Mouse (Mus musculus): ENCODE measurements around the gene Jph4.

Jph4 gene

DNA sequence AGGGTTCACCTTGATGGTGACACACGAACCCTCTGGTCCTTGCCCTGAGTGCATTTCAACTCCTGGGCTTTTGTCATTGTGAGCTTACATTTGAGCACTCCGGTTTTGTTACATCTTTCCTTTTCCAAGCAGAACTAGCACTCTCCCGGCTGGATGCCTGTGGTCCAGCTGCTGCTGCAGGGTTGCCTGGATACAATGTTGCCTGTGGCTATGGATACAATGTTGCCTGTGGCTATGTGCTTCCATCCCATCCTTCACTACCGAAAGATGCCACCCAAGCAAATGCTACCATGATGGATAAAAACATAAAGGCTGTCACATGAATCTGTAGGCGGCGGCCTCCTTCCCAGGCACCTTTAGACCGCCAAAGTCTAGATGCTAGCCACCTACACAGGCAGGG, 9.8 kb upstream of the Jph4 start:
- ChIA-PET POLR2A (interaction anchor here in 3 of 4 experiments (0.5 to 1.2 kb wide), 3 partner anchors 10 to 321 kb away, joined by 3 to 5 read pairs (median 3); partner anchors contain the start of gene Jph4 (in 1 of the 3)), CTCF (interaction anchor here in 2 of 4 experiments (0.6 kb wide), 3 partner anchors 100 to 596 kb away, joined by 3 to 5 read pairs (median 4); no protein-coding TSS in a partner anchor)

DNA sequence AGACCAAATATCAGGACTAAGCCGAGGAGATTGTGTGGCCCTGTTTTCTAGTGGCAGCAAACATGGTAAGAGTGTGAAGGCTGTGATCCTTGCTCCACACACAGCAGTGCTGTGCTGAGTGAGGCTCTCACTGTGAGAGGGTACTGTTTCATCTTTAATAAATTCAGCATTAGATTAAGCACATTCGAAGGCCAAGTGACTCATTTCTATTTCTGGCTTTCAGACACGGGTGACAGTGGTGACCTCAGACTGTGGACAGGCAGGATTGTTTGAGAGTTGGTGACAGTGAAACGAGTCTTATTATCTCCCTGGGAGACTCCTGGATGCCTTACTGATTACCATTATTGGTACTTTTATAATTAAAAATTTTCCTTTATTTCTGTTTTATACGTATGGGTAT, 9.0 kb upstream of the Jph4 start:
- CTCF ChIA-PET, result interaction anchor here in 1 of 4 experiments (1.8 kb wide), 1 partner anchor 353 kb away, joined by 5 read pairs; the partner anchor contains the start of gene Dhrs4

DNA sequence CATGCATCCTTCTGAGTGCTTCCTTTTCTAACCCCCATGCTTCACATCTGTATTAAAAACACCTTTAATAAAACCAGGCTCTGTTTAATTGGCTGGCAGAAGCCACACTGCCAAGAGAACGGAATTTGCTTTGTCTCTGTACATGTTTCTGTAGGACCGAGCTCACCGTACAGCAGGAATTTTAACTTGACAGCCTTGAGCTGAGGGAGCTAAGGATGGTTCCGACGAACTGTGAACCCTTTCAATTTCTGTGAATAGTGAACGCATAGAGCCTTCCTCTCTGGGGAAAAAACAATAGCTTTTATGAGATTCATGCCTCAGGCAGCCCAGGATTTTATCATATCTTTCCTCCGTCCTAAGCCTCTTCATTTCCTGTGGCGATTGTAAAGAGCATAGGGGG, 5.6 kb upstream of the Jph4 start:
- ChIA-PET POLR2A (interaction anchor here in 3 of 4 experiments (0.6 to 1.7 kb wide), 8 partner anchors 38 to 448 kb away, joined by 3 to 4 read pairs (median 4); partner anchors contain the start of gene Pck2 (in 1 of the 3)), CTCF (interaction anchor here (0.5 to 2.7 kb wide), 76 partner anchors 8 to 698 kb away, joined by 3 to 29 read pairs (median 5); partner anchors contain the start of genes Ap1g2 (in 1 of the 4), Carmil3 (in 1 of the 4), Dhrs4 (in 1 of the 4) and Ngdn (in 1 of the 4))

More for the DNA sequence above, 9.0 kb upstream of the Jph4 start:
- POLR2A ChIA-PET, result interaction anchor here in 2 of 4 experiments (1.1 to 1.2 kb wide), 2 partner anchors 9 to 21 kb away, joined by 3 to 5 read pairs; partner anchors contain the start of gene Jph4 (in 1 of the 2)

- ChIA-PET POLR2A (interaction anchor here in 3 of 4 experiments (0.6 to 1.7 kb wide), 7 partner anchors 42 to 448 kb away, joined by 3 to 4 read pairs (median 3); partner anchors contain the start of gene Pck2 (in 1 of the 3)), CTCF (interaction anchor here (0.5 to 2.7 kb wide), 102 partner anchors 9 to 698 kb away, joined by 3 to 29 read pairs (median 5); partner anchors contain the start of genes A730061H03Rik (in 1 of the 4), Ap1g2 (in 1 of the 4), Carmil3 (in 1 of the 4) and Dcaf11 (in 1 of the 4))
These were observed 5.2 kb upstream of the Jph4 start for GRCm38 (mm10) chr14:55121947-55122346.

- CTCF ChIA-PET, result interaction anchor here (0.5 to 2.7 kb wide), 16 partner anchors 20 to 434 kb away, joined by 3 to 10 read pairs (median 4); partner anchors contain the start of gene Dhrs4 (in 2 of the 4)
- POLR2A ChIA-PET, result interaction anchor here in 1 of 4 experiments (0.9 kb wide), 1 partner anchor 35 kb away, joined by 3 read pairs; no protein-coding TSS in a partner anchor
These were observed 2.8 kb upstream of the Jph4 start for GRCm38 (mm10) chr14:55119421-55120134.

DNA sequence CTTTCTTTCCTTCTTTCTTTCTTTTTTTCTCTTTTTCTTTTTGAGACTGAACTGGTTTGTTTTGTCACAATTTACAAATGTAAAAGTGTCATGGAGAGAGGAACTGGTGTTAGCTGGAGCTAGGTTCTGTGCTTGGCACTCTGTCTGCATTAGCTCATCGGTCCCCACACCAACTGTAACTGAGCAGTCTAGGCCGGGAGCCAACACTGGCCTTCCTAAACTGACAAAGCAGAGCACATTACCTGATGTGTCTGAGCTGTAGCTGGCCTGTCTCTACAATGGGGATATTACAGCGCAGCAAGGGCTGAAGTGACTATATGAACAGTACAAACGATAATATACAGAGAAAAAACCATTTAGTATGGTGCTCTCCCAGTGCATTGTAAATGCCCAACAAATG, 2.1 kb upstream of the Jph4 start:
- POLR2A ChIA-PET, result interaction anchor here in 1 of 4 experiments (0.7 kb wide), 1 partner anchor 441 kb away, joined by 4 read pairs; the partner anchor contains the start of gene Dcaf11
- CTCF ChIA-PET, result interaction anchor here in 3 of 4 experiments (0.8 to 1.5 kb wide), 7 partner anchors 23 to 360 kb away, joined by 3 to 5 read pairs (median 3); partner anchors contain the start of gene Dhrs4 (in 1 of the 3)

DNA sequence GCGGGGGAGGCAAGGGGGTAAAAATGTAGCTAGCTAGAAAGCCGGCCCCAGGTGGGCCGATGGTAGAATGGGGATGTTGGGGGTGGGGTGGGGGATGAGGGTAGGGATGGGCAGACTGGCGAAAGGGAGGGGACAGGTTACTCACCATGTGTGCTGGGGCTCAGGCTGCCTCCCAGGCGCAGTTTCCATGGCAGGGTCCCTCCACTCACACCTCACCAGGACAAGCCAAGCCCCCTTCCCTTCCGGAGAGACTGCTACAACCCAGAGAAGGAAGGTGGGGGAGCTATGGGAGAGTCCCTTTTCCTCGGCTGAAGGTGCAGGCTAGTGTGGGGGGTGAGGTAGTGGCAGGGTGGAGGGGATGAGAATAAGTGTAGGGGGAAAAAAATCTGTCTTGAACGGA, 889 bp downstream of the Jph4 start:
- CTCF ChIA-PET, result interaction anchor here (0.6 to 5.1 kb wide), 23 partner anchors 9 to 566 kb away, joined by 3 to 29 read pairs (median 3); partner anchors contain the start of genes Ap1g2 (in 2 of the 4), Dhrs4 (in 1 of the 4), Thtpa (in 1 of the 4) and Tinf2 (in 1 of the 4)
- POLR2A ChIA-PET, result interaction anchor here in 3 of 4 experiments (0.6 to 2.7 kb wide), 19 partner anchors 9 to 1508 kb away, joined by 3 to 9 read pairs (median 4); partner anchors contain the start of genes A730061H03Rik (in 1 of the 3), Ap1g2 (in 1 of the 3) and Dcaf11 (in 1 of the 3)

GRCm38 (mm10) chr14:55114759-55115701, 1.7 kb downstream of the Jph4 start:
- ChIA-PET CTCF (interaction anchor here (0.5 to 5.1 kb wide), 23 partner anchors 9 to 425 kb away, joined by 3 to 29 read pairs (median 3); partner anchors contain the start of genes Ap1g2 (in 2 of the 4), Dhrs4 (in 1 of the 4), Ngdn (in 1 of the 4) and Pck2 (in 1 of the 4)), POLR2A (interaction anchor here in 2 of 4 experiments (0.7 to 2.7 kb wide), 8 partner anchors 8 to 189 kb away, joined by 3 to 9 read pairs (median 4); partner anchors contain the start of gene Ap1g2 (in 1 of the 2))

DNA sequence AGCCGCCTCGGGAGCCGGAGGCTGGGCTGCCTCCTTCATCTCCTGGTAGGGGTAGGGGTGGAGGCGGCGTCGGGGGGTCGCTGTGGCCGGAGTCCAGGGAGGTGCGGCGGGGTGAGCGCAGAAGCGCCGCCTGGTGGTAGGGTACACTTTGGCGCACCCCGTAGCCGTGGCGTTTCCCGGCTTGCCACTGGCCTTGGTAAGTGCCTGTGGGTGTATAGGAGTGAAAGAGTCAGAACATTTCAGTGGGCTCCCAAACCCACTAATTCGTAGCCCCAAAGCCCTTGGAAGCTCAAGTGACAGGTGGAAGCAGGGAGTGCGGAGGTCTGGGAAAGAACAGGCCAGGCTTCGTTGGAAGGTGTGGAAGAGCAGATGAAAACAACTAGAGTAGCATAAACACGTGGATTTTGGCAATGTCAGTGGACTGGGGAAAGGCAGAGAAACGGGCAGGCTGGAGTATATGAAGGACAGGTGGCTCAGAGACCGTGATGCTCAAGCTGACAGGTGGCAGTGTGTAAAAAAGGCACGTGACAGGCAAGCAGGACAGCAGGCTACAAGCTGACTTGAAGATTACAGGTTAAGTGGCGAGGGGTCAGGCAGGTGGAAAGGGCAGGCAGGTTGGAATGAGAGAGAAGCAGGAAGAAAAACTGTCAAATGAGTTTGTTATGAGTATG, 2.6 kb downstream of the Jph4 start:
- POLR2A ChIA-PET, result interaction anchor here in 2 of 4 experiments (1.4 to 1.8 kb wide), 3 partner anchors 19 to 99 kb away, joined by 4 to 6 read pairs (median 5); partner anchors contain the start of genes Ngdn (in 1 of the 2) and Thtpa (in 1 of the 2)
- CTCF ChIA-PET, result interaction anchor here in 3 of 4 experiments (1.0 to 5.1 kb wide), 13 partner anchors 8 to 426 kb away, joined by 3 to 29 read pairs (median 4); partner anchors contain the start of genes Ap1g2 (in 1 of the 3), Dhrs4 (in 1 of the 3), Ngdn (in 1 of the 3) and Pck2 (in 1 of the 3)

GRCm38 (mm10) chr14:55113351-55113974, 3.3 kb downstream of the Jph4 start:
- POLR2A ChIA-PET, result interaction anchor here in 2 of 4 experiments (0.6 to 1.8 kb wide), 4 partner anchors 11 to 222 kb away, joined by 3 to 6 read pairs (median 4); partner anchors contain the start of genes Ngdn (in 1 of the 2), Pabpn1 (in 1 of the 2) and Thtpa (in 1 of the 2)

GRCm38 (mm10) chr14:55111720-55112119, 5.0 kb downstream of the Jph4 start:
- POLR2A ChIA-PET, result interaction anchor here in 1 of 4 experiments (0.7 kb wide), 1 partner anchor 820 kb away, joined by 3 read pairs; no protein-coding TSS in a partner anchor
- CTCF ChIA-PET, result interaction anchor here in 1 of 4 experiments (1.2 kb wide), 1 partner anchor 84 kb away, joined by 5 read pairs; no protein-coding TSS in a partner anchor

More at GRCm38 (mm10) chr14:55113351-55113974, 3.3 kb downstream of the Jph4 start:
- CTCF ChIA-PET, result interaction anchor here (0.6 to 5.1 kb wide), 13 partner anchors 8 to 828 kb away, joined by 3 to 29 read pairs (median 3); partner anchors contain the start of gene Thtpa (in 1 of the 4)

- ChIA-PET POLR2A (interaction anchor here in 3 of 4 experiments (0.6 to 1.1 kb wide), 5 partner anchors 10 to 501 kb away, joined by 3 read pairs; no protein-coding TSS in a partner anchor), CTCF (interaction anchor here in 3 of 4 experiments (0.6 to 1.5 kb wide), 14 partner anchors 11 to 420 kb away, joined by 3 to 9 read pairs (median 4); partner anchors contain the start of gene Ngdn (in 1 of the 3))
These were observed 6.7 kb downstream of the Jph4 start for GRCm38 (mm10) chr14:55110076-55110475.

GRCm38 (mm10) chr14:55109048-55109873, 7.5 kb downstream of the Jph4 start:
- ChIA-PET POLR2A (interaction anchor here in 1 of 4 experiments (0.7 to 1.4 kb wide), 3 partner anchors 8 to 94 kb away, joined by 3 read pairs; partner anchors contain the start of genes Jph4 and Ngdn), CTCF (interaction anchor here in 1 of 4 experiments (0.6 to 1.5 kb wide), 12 partner anchors 11 to 421 kb away, joined by 3 to 9 read pairs (median 4); partner anchors contain the start of gene Ngdn)

- CTCF ChIA-PET, result interaction anchor here in 2 of 4 experiments (0.6 to 2.2 kb wide), 2 partner anchors 14 kb away, joined by 3 to 4 read pairs; partner anchors contain the start of gene Thtpa (in 1 of the 2)
These were observed 8.4 kb downstream of the Jph4 start for GRCm38 (mm10) chr14:55108202-55108870.

More at GRCm38 (mm10) chr14:55108202-55108870, 8.4 kb downstream of the Jph4 start:
- POLR2A ChIA-PET, result interaction anchor here in 1 of 4 experiments (1.4 to 1.8 kb wide), 2 partner anchors 9 to 12 kb away, joined by 3 to 4 read pairs; partner anchors contain the start of gene Jph4
